Mouse (Mus musculus): ENCODE results near the gene Olfr251. TPM values are rescaled to one million over a fixed set of nuclear protein-coding genes. Genes with fewer than 3 reads are reported as not detected.

Olfr251 gene
- polyA plus RNA-seq (2014; fragmentation: Illumina TruSeq; extraction: RNeasy Lipid Tissue Mini Kit (QIAGEN cat#74804); ENCODE audit: low read depth, low replicate concordance): not detected

DNA sequence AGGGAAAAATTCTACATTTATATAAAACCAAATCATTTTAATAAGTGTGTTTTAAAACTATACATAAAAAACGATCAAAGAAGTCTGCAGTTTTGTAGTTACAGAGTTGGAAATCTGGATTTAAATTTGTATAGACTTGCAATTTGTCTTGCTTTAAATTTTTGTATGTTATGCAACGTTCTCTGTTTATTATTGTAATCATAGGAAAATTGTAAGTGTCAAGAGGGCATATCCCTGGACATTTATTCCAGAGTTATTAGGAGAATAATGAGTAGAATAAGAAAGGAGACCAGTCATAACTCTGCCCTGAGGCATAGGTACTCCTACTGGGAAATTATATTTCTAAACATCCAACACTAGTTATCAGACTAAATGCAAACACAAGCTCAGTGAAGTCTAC is at the start of gene Olfr251:
Gene Olfr251 (plus strand): TSS at position 301 of the 400 bp plus-strand sequence.

GRCm38 (mm10) chr9:38328760-38329159 is 48.1 kb upstream of the Olfr251 start, which contains the start of gene Olfr25:
Gene Olfr25 (plus strand): TSS chr9:38329060.

GRCm38 (mm10) chr9:38348111-38348510 is 28.8 kb upstream of the Olfr251 start, which contains the start of gene Olfr898:
Gene Olfr898 (plus strand): TSS chr9:38348411.

GRCm38 (mm10) chr9:38366596-38366995 is 10.3 kb upstream of the Olfr251 start, which contains the start of gene Olfr250:
Gene Olfr250 (plus strand): TSS chr9:38366896.

GRCm38 (mm10) chr9:38401398-38401797 is 24.5 kb downstream of the Olfr251 start, which contains the start of gene Olfr147:
Gene Olfr147 (plus strand): TSS chr9:38401698.

GRCm38 (mm10) chr9:38429155-38429554 is 52.3 kb downstream of the Olfr251 start, which contains the start of gene Olfr901:
Gene Olfr901 (plus strand): TSS chr9:38429455.

Other genes with a start within 250 kb of the Olfr251 start
- gene Olfr890, start 234.6 kb upstream of the Olfr251 start, polyA plus RNA-seq (2014; fragmentation: Illumina TruSeq; extraction: RNeasy Lipid Tissue Mini Kit (QIAGEN cat#74804); ENCODE audit: low read depth, low replicate concordance): not detected
- not detected for gene Olfr891, start 196.3 kb upstream of the Olfr251 start, polyA plus RNA-seq (2014; fragmentation: Illumina TruSeq; extraction: RNeasy Lipid Tissue Mini Kit (QIAGEN cat#74804); ENCODE audit: low read depth, low replicate concordance)
- gene Olfr893, start 168.7 kb upstream of the Olfr251 start, polyA plus RNA-seq (2014; fragmentation: Illumina TruSeq; extraction: RNeasy Lipid Tissue Mini Kit (QIAGEN cat#74804); ENCODE audit: low read depth, low replicate concordance): not detected
- gene Olfr894, start 159.0 kb upstream of the Olfr251 start, polyA plus RNA-seq (2014; fragmentation: Illumina TruSeq; extraction: RNeasy Lipid Tissue Mini Kit (QIAGEN cat#74804); ENCODE audit: low read depth, low replicate concordance): not detected
- gene Olfr143, start 124.3 kb upstream of the Olfr251 start, polyA plus RNA-seq (2014; fragmentation: Illumina TruSeq; extraction: RNeasy Lipid Tissue Mini Kit (QIAGEN cat#74804); ENCODE audit: low read depth, low replicate concordance): not detected
- gene Olfr895, start 109.2 kb upstream of the Olfr251 start, polyA plus RNA-seq (2014; fragmentation: Illumina TruSeq; extraction: RNeasy Lipid Tissue Mini Kit (QIAGEN cat#74804); ENCODE audit: low read depth, low replicate concordance): not detected
- gene Olfr896-ps1, start 86.0 kb upstream of the Olfr251 start, polyA plus RNA-seq (2014; fragmentation: Illumina TruSeq; extraction: RNeasy Lipid Tissue Mini Kit (QIAGEN cat#74804); ENCODE audit: low read depth, low replicate concordance): not detected
- not detected for gene Olfr25, start 48.0 kb upstream of the Olfr251 start, polyA plus RNA-seq (2014; fragmentation: Illumina TruSeq; extraction: RNeasy Lipid Tissue Mini Kit (QIAGEN cat#74804); ENCODE audit: low read depth, low replicate concordance)
- not detected for gene Olfr898, start 28.7 kb upstream of the Olfr251 start, polyA plus RNA-seq (2014; fragmentation: Illumina TruSeq; extraction: RNeasy Lipid Tissue Mini Kit (QIAGEN cat#74804); ENCODE audit: low read depth, low replicate concordance)
- gene Olfr250, start 10.2 kb upstream of the Olfr251 start, polyA plus RNA-seq (2014; fragmentation: Illumina TruSeq; extraction: RNeasy Lipid Tissue Mini Kit (QIAGEN cat#74804); ENCODE audit: low read depth, low replicate concordance): not detected
- not detected for gene Olfr147, start 24.6 kb downstream of the Olfr251 start, polyA plus RNA-seq (2014; fragmentation: Illumina TruSeq; extraction: RNeasy Lipid Tissue Mini Kit (QIAGEN cat#74804); ENCODE audit: low read depth, low replicate concordance)
- gene Olfr901, start 52.4 kb downstream of the Olfr251 start, polyA plus RNA-seq (2014; fragmentation: Illumina TruSeq; extraction: RNeasy Lipid Tissue Mini Kit (QIAGEN cat#74804); ENCODE audit: low read depth, low replicate concordance): not detected
- not detected for gene Olfr902, start 70.6 kb downstream of the Olfr251 start, polyA plus RNA-seq (2014; fragmentation: Illumina TruSeq; extraction: RNeasy Lipid Tissue Mini Kit (QIAGEN cat#74804); ENCODE audit: low read depth, low replicate concordance)
- gene Olfr904, start 86.1 kb downstream of the Olfr251 start, polyA plus RNA-seq (2014; fragmentation: Illumina TruSeq; extraction: RNeasy Lipid Tissue Mini Kit (QIAGEN cat#74804); ENCODE audit: low read depth, low replicate concordance): not detected
- not detected for gene Olfr905, start 94.0 kb downstream of the Olfr251 start, polyA plus RNA-seq (2014; fragmentation: Illumina TruSeq; extraction: RNeasy Lipid Tissue Mini Kit (QIAGEN cat#74804); ENCODE audit: low read depth, low replicate concordance)
- gene Olfr906, start 110.0 kb downstream of the Olfr251 start, polyA plus RNA-seq (2014; fragmentation: Illumina TruSeq; extraction: RNeasy Lipid Tissue Mini Kit (QIAGEN cat#74804); ENCODE audit: low read depth, low replicate concordance): not detected
- gene Olfr907, start 118.7 kb downstream of the Olfr251 start, polyA plus RNA-seq (2014; fragmentation: Illumina TruSeq; extraction: RNeasy Lipid Tissue Mini Kit (QIAGEN cat#74804); ENCODE audit: low read depth, low replicate concordance): not detected
- not detected for gene Olfr911-ps1, start 144.5 kb downstream of the Olfr251 start, polyA plus RNA-seq (2014; fragmentation: Illumina TruSeq; extraction: RNeasy Lipid Tissue Mini Kit (QIAGEN cat#74804); ENCODE audit: low read depth, low replicate concordance)
- gene Olfr910, start 160.8 kb downstream of the Olfr251 start, polyA plus RNA-seq (2014; fragmentation: Illumina TruSeq; extraction: RNeasy Lipid Tissue Mini Kit (QIAGEN cat#74804); ENCODE audit: low read depth, low replicate concordance): not detected
- not detected for gene Olfr912, start 203.1 kb downstream of the Olfr251 start, polyA plus RNA-seq (2014; fragmentation: Illumina TruSeq; extraction: RNeasy Lipid Tissue Mini Kit (QIAGEN cat#74804); ENCODE audit: low read depth, low replicate concordance)
- not detected for gene Olfr913, start 215.7 kb downstream of the Olfr251 start, polyA plus RNA-seq (2014; fragmentation: Illumina TruSeq; extraction: RNeasy Lipid Tissue Mini Kit (QIAGEN cat#74804); ENCODE audit: low read depth, low replicate concordance)
- not detected for gene Olfr914, start 228.0 kb downstream of the Olfr251 start, polyA plus RNA-seq (2014; fragmentation: Illumina TruSeq; extraction: RNeasy Lipid Tissue Mini Kit (QIAGEN cat#74804); ENCODE audit: low read depth, low replicate concordance)

Measured in liver, adult 10 weeks (tissue).